Mouse (Mus musculus): ENCODE data around the gene Dynlrb1. TPM values are rescaled to one million over a fixed set of nuclear protein-coding genes. Genes with fewer than 3 reads are reported as not detected.

The Dynlrb1 gene
- total and polyA plus RNA-seq, 3 experiments: 193 to 329 TPM; not detected in 1

- TF ChIP-seq MYC (IDR thresholded peaks at IDR 0.05; ENCODE audit: low read depth, low read length) (no peak), CHD2 (IDR thresholded peaks at IDR 0.05; ENCODE audit: low read length) (no peak), TCF12 (IDR thresholded peaks at IDR 0.05; ENCODE audit: low read depth, low read length) (no peak), ZMIZ1 (IDR thresholded peaks at IDR 0.05; ENCODE audit: low read depth, low read length) (no peak), HCFC1 (IDR thresholded peaks at IDR 0.05; ENCODE audit: low read depth, low read length) (no peak), NRF1 (IDR thresholded peaks at IDR 0.05; ENCODE audit: insufficient read depth, low read depth, low read length, poor library complexity, severe bottlenecking) (no peak), MYB (IDR thresholded peaks at IDR 0.05; ENCODE audit: low read depth, low read length) (no peak), ELF1 (IDR thresholded peaks at IDR 0.05; ENCODE audit: low read depth, low read length) (no peak)
Measured at GRCm38 (mm10) chr2:155287456-155288250, 51.3 kb downstream of the Dynlrb1 start.

GRCm38 (mm10) chr2:155290066-155290465 lies 53.7 kb downstream of the Dynlrb1 start:
- no peak for TF ChIP-seq MEF2A (IDR thresholded peaks at IDR 0.05; ENCODE audit: extremely low read depth, insufficient replicate concordance, low read depth, low read length, poor library complexity, severe bottlenecking)
- TF ChIP-seq MXI1 (IDR thresholded peaks at IDR 0.05; ENCODE audit: low read depth, low read length): no peak
- TF ChIP-seq USF1 (IDR thresholded peaks at IDR 0.05; ENCODE audit: low read depth, low read length): no peak
- no peak for TF ChIP-seq CTCF (IDR thresholded peaks at IDR 0.05 in 2 of 3, conservative IDR thresholded peaks at IDR 0.05 in 1 of 3; ENCODE audit: control insufficient read depth in 1 of 3, insufficient read depth in 1 of 3, low read depth in 2 of 3, low read length in 3 of 3, poor library complexity in 1 of 3, severe bottlenecking in 1 of 3)
- no peak for TF ChIP-seq ZKSCAN1 (IDR thresholded peaks at IDR 0.05; ENCODE audit: low read depth, low read length)
- no peak for TF ChIP-seq ZNF384 (IDR thresholded peaks at IDR 0.05; ENCODE audit: low read depth, low read length)
- TF ChIP-seq GATA1 (IDR thresholded peaks at IDR 0.05; ENCODE audit: low read depth, low read length): no peak
- no peak for TF ChIP-seq E2F4 (IDR thresholded peaks at IDR 0.05; ENCODE audit: borderline replicate concordance, low read depth, low read length)
- TF ChIP-seq SIN3A (IDR thresholded peaks at IDR 0.05; ENCODE audit: low read length): no peak
- no peak for TF ChIP-seq CHD2 (IDR thresholded peaks at IDR 0.05; ENCODE audit: low read length)
- TF ChIP-seq POLR2A (IDR thresholded peaks at IDR 0.05; ENCODE audit: control insufficient read depth in 1 of 2, insufficient read depth in 1 of 2, low read depth in 1 of 2, low read length in 2 of 2, poor library complexity in 1 of 2): no peak
- TF ChIP-seq POLR2AphosphoS5 (IDR thresholded peaks at IDR 0.05; ENCODE audit: borderline replicate concordance, low read depth, low read length): no peak
- TF ChIP-seq EP300 (IDR thresholded peaks at IDR 0.05; ENCODE audit: low read depth in 1 of 2, low read length in 2 of 2): no peak
- no peak for TF ChIP-seq POLR2AphosphoS2 (IDR thresholded peaks at IDR 0.05; ENCODE audit: low read length)
- no peaks in the 10 kb centered on the region for H3K79me2 ChIP-seq (ENCODE audit: control insufficient read depth, insufficient read depth, low read length, poor library complexity)
- H3K27me3 ChIP-seq (ENCODE audit: control insufficient read depth in 1 of 2, insufficient read depth in 2 of 2, low read length in 2 of 2): no peaks in the 10 kb centered on the region
- H3K36me3 ChIP-seq (ENCODE audit: control insufficient read depth in 1 of 2, insufficient read depth in 2 of 2, low read length in 2 of 2): no peaks in the 10 kb centered on the region; a peak in 2 of 4 replicates
- no peaks in the 10 kb centered on the region for H3K9me3 ChIP-seq (replicated peaks; ENCODE audit: insufficient read depth, low read length)
- no peak overlapping the region for H3K27ac ChIP-seq (ENCODE audit: control insufficient read depth, low read depth, low read length)
- no peaks in the 10 kb centered on the region for H3K4me1 ChIP-seq (ENCODE audit: control insufficient read depth in 1 of 2, insufficient read depth in 2 of 2, low read length in 2 of 2)
- DNase-seq (ENCODE audit: low read depth, low spot score): no peak
- no peak overlapping the region for H3K4me3 ChIP-seq (ENCODE audit: control insufficient read depth in 1 of 2, insufficient read depth in 1 of 2, low read depth in 2 of 2, low read length in 2 of 2)
- H3K9ac ChIP-seq (ENCODE audit: control insufficient read depth, low read depth, low read length, poor library complexity, severe bottlenecking): no peak overlapping the region

More at GRCm38 (mm10) chr2:155287456-155288250, 51.3 kb downstream of the Dynlrb1 start:
- Histone ChIP-seq H3K27me3 (ENCODE audit: control insufficient read depth in 1 of 2, insufficient read depth in 2 of 2, low read length in 2 of 2) (no peaks in the 10 kb centered on the region), H3K79me2 (ENCODE audit: control insufficient read depth, insufficient read depth, low read length, poor library complexity) (no peaks in the 10 kb centered on the region), H3K9ac (ENCODE audit: control insufficient read depth, low read depth, low read length, poor library complexity, severe bottlenecking) (no peak overlapping the region), H3K36me3 (ENCODE audit: control insufficient read depth in 1 of 2, insufficient read depth in 2 of 2, low read length in 2 of 2) (peaks cover 0 to under 1% of the 10 kb centered on the region in 2 experiments; a peak in 2 of 4 replicates), H3K9me3 (replicated peaks; ENCODE audit: insufficient read depth, low read length) (no peaks in the 10 kb centered on the region), H3K4me3 (ENCODE audit: control insufficient read depth in 1 of 2, insufficient read depth in 1 of 2, low read depth in 2 of 2, low read length in 2 of 2) (no peak overlapping the region), H3K4me1 (ENCODE audit: control insufficient read depth in 1 of 2, insufficient read depth in 2 of 2, low read length in 2 of 2) (no peaks in the 10 kb centered on the region), H3K27ac (ENCODE audit: control insufficient read depth, low read depth, low read length) (no peak overlapping the region)
- no peak for DNase-seq (ENCODE audit: low read depth, low spot score)
